Mouse (Mus musculus): ENCODE measurements at regions not wholly inside any gene's neighbourhood (a gene's known extent, or its start where the extent isn't known, plus 50 kb on each side); places are given as distances from the start of the nearest gene placed in this dataset.

- TF ChIP-seq POLR2A (IDR thresholded peaks at IDR 0.05; ENCODE audit: low read depth, low read length) (no peak), CTCF (IDR thresholded peaks at IDR 0.05; ENCODE audit: extremely low read depth, insufficient read length, insufficient replicate concordance, low read depth, low read length) (no peak)
Observed at GRCm38 (mm10) chr2:72701081-72701480, 225.1 kb downstream of the Cdca7 start.

Data from small intestine, adult 2 months (tissue).